Mouse (Mus musculus): ENCODE data around the gene Mrpl54. TPM values are rescaled to one million over a fixed set of nuclear protein-coding genes. Genes with fewer than 3 reads are reported as not detected.

Gene Mrpl54
- polyA plus RNA-seq, 1 experiment from 2014 or later, result 137 TPM

DNA sequence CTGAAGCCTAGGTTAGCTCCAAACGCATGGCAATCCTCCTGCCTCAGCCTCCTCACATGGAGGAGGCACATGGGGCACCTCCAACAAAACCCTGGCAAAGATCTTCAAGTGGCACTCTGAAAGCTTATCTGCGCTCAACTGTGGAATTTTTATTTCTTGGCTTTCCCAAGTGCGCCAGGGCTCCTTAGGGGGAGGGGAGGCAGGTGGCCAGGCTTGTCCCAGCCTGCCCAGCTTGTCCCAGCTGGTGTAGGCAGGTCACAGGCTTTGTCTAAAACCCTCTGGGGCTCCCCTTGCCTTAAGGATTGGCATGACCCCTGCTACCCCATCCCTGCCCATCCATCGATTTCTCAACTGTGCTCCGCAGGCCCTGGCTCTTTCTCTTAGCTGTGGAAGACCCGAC is 17.5 kb upstream of the Mrpl54 start:
- Histone ChIP-seq H3K27ac (ENCODE audit: low read depth, low read length) (no peak overlapping the region), H3K27me3 (replicated peaks; ENCODE audit: control insufficient read depth, insufficient read depth, low read length) (peaks cover 16% of the 10 kb centered on the region), H3K4me1 (ENCODE audit: control insufficient read depth, insufficient read depth, low read depth, low read length) (peaks cover 2% of the 10 kb centered on the region; the same call in 1 of the 2 replicates), H3K36me3 (ENCODE audit: control insufficient read depth, insufficient read depth, low read length) (no peaks in the 10 kb centered on the region), H3K9me3 (ENCODE audit: control insufficient read depth, low read length) (no peaks in the 10 kb centered on the region), H3K9ac (ENCODE audit: low read depth, low read length) (no peak overlapping the region), H3K4me3 (ENCODE audit: low read length) (no peak overlapping the region), H3K4me2 (ENCODE audit: low read length) (no peak overlapping the region)
- ATAC-seq, result no peak
- WGBS, result 55% methylated on average over 6 of the region's 6 CpGs

DNA sequence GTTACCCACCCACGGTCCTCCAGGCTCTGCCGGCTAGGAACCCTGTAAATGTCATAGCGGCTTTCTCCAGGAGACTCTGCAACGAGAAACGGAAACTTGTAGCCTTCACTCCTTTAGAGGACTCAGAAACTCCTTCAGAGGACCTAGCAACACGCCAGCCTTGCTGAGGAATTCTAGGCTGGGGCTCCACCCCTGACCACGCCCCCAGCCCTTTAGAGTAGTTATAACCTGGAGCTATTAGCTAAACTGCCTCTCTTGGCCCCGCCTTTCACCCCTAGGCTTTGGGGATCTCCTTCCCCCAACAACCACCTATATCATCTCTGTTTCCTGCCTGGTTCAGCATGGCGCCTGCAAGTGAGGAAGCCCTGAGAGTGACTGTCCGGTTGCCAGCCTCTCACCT is 12.8 kb upstream of the Mrpl54 start:
- Histone ChIP-seq H3K4me1 (ENCODE audit: control insufficient read depth, insufficient read depth, low read depth, low read length) (no peaks in the 10 kb centered on the region), H3K9ac (ENCODE audit: low read depth, low read length) (no peak overlapping the region), H3K27ac (ENCODE audit: low read depth, low read length) (no peak overlapping the region), H3K36me3 (ENCODE audit: control insufficient read depth, insufficient read depth, low read length) (no peaks in the 10 kb centered on the region), H3K27me3 (replicated peaks; ENCODE audit: control insufficient read depth, insufficient read depth, low read length) (peaks cover 5% of the 10 kb centered on the region), H3K4me2 (ENCODE audit: low read length) (no peak overlapping the region), H3K4me3 (ENCODE audit: low read length) (no peak overlapping the region), H3K9me3 (ENCODE audit: control insufficient read depth, low read length) (no peaks in the 10 kb centered on the region; the same call in 1 of the 2 replicates)
- ATAC-seq, result no peak
- 51% methylated on average over 10 of the region's 10 CpGs for WGBS

DNA sequence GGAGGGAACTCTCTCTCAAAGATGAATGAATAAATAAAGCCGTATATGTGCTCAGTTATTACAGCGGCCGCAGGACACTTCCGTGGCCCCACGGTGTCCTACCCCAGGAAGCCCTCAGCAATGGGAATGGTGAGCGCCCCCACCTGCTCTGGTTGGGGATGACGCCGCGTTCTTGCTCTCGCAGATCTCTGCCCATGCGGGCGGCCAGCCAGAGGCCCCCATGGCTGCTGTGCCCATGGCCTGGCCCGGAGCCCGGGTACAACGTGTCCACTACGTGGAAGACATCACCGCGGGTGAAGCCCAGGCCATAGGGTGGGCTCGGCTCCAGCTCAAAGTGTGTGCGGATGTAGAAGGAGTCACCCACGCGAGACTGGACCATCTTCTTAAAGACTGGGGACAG is 10.9 kb upstream of the Mrpl54 start:
- no peak for ATAC-seq
- H3K27me3 ChIP-seq (replicated peaks; ENCODE audit: control insufficient read depth, insufficient read depth, low read length), result no peaks in the 10 kb centered on the region
- no peaks in the 10 kb centered on the region; the same call in 1 of the 2 replicates for H3K9me3 ChIP-seq (ENCODE audit: control insufficient read depth, low read length)
- H3K36me3 ChIP-seq (ENCODE audit: control insufficient read depth, insufficient read depth, low read length), result peaks cover 9% of the 10 kb centered on the region
- H3K4me3 ChIP-seq (ENCODE audit: low read length), result no peak overlapping the region
- no peak overlapping the region for H3K9ac ChIP-seq (ENCODE audit: low read depth, low read length)
- WGBS, result 77% methylated on average over 22 of the region's 22 CpGs
- H3K4me2 ChIP-seq (ENCODE audit: low read length), result no peak overlapping the region
- H3K4me1 ChIP-seq (ENCODE audit: control insufficient read depth, insufficient read depth, low read depth, low read length), result no peaks in the 10 kb centered on the region
- H3K27ac ChIP-seq (ENCODE audit: low read depth, low read length), result no peak overlapping the region

DNA sequence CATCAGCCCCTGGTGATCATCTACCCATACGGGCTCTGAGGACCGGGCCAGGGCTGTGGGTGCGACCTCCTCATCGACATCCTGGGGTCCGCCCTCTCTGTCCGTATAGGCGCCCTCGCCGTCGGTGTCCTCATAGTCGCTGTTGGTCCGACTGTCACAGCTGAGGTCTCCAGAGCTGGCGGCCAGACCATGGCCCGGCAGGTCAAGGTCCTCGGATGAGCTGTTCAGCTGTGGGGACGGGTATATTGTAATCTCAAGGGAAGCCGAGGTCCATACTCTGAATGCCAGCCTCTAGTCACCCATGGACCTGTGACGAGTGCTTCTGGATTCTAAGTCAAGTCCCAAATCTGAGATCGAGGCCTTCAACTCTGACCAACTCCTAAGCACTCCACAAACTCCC is 7.1 kb upstream of the Mrpl54 start:
- Histone ChIP-seq H3K9me3 (ENCODE audit: control insufficient read depth, low read length) (no peaks in the 10 kb centered on the region; the same call in 1 of the 2 replicates), H3K36me3 (ENCODE audit: control insufficient read depth, insufficient read depth, low read length) (peaks cover 27% of the 10 kb centered on the region), H3K4me1 (ENCODE audit: control insufficient read depth, insufficient read depth, low read depth, low read length) (peaks cover 7% of the 10 kb centered on the region), H3K27ac (ENCODE audit: low read depth, low read length) (no peak overlapping the region), H3K4me3 (ENCODE audit: low read length) (no peak overlapping the region), H3K4me2 (ENCODE audit: low read length) (no peak overlapping the region), H3K9ac (ENCODE audit: low read depth, low read length) (no peak overlapping the region), H3K27me3 (replicated peaks; ENCODE audit: control insufficient read depth, insufficient read depth, low read length) (no peaks in the 10 kb centered on the region)
- 92% methylated on average over 19 of the region's 19 CpGs for WGBS
- ATAC-seq, result no peak

DNA sequence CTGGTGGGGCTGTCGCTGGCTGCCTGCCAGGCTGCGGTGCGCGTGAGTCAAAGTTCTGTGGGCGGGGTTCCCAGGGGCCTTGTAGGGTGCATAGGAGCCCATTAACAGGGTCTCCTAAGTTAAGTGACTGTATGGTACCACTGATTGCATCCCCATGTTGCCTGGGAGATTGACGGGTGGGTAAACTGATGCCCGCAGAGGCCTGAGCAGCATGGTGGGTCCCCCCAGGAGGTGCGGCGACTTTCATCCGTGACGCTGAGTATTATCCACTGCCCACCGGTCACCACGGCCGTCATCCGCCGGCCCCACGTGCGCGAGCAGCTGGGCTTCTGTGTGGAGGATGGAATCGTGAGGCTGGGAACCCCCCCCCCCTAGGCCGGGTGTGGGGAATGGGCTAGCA is 5.6 kb upstream of the Mrpl54 start:
- peaks cover 27% of the 10 kb centered on the region for H3K36me3 ChIP-seq (ENCODE audit: control insufficient read depth, insufficient read depth, low read length)
- no peaks in the 10 kb centered on the region; the same call in 1 of the 2 replicates for H3K9me3 ChIP-seq (ENCODE audit: control insufficient read depth, low read length)
- H3K4me2 ChIP-seq (ENCODE audit: low read length), result no peak overlapping the region
- H3K4me3 ChIP-seq (ENCODE audit: low read length), result no peak overlapping the region
- peaks cover 12% of the 10 kb centered on the region for H3K4me1 ChIP-seq (ENCODE audit: control insufficient read depth, insufficient read depth, low read depth, low read length)
- H3K27ac ChIP-seq (ENCODE audit: low read depth, low read length), result no peak overlapping the region
- H3K9ac ChIP-seq (ENCODE audit: low read depth, low read length), result no peak overlapping the region
- H3K27me3 ChIP-seq (replicated peaks; ENCODE audit: control insufficient read depth, insufficient read depth, low read length), result no peaks in the 10 kb centered on the region
- ATAC-seq, result no peak
- WGBS, result 94% methylated on average over 20 of the region's 21 CpGs

DNA sequence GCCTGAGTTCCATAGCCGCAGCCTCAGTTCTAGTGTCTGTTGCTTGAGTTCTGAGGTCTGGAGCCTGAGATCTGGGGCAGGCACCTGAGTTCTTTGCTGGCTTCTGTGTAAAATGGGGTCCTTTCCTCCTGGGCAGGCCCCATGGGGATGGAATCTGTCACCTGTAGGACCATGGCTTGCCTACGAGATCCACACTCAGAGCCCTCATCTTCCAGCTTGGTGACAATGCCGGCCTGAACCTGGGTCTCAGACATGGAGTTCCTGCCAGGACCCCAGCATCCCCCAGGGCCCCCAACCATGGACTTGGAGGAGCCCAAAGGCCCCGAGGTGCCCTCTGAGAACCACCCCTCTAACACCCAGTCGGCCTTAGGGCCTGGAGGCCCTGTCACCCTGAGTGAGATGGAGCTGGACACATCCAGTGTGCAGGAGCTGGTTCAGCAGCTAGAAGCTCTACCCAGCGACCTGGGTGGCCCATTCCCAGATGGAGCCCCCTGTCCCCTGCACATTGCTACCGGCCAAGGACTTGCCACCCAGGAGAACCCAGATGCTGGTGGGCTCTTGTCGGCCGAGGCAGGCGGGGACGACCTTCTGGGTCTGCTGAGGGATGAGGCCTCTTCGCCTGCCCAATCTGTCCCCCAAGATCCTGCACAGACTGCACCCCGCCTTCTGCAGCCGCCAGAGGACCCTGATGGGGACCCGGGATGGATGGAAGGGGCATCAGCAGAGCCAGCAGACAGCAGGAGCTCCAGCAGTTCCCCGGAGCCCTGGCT is 2.1 kb upstream of the Mrpl54 start:
- 87% methylated on average over 16 of the region's 16 CpGs for WGBS
- H3K27ac ChIP-seq (ENCODE audit: low read depth, low read length), result no peak overlapping the region
- peak overlapping the region; percentile 78 for H3K4me2 ChIP-seq (ENCODE audit: low read length)
- no peaks in the 10 kb centered on the region for H3K9me3 ChIP-seq (ENCODE audit: control insufficient read depth, low read length)
- ATAC-seq, result no peak
- no peaks in the 10 kb centered on the region for H3K27me3 ChIP-seq (replicated peaks; ENCODE audit: control insufficient read depth, insufficient read depth, low read length)
- peaks cover 34% of the 10 kb centered on the region for H3K36me3 ChIP-seq (ENCODE audit: control insufficient read depth, insufficient read depth, low read length)
- peaks cover 21% of the 10 kb centered on the region for H3K4me1 ChIP-seq (ENCODE audit: control insufficient read depth, insufficient read depth, low read depth, low read length)
- peak overlapping the region; percentile 50 for H3K4me3 ChIP-seq (ENCODE audit: low read length)
- peak overlapping the region; percentile 74 for H3K9ac ChIP-seq (ENCODE audit: low read depth, low read length)

DNA sequence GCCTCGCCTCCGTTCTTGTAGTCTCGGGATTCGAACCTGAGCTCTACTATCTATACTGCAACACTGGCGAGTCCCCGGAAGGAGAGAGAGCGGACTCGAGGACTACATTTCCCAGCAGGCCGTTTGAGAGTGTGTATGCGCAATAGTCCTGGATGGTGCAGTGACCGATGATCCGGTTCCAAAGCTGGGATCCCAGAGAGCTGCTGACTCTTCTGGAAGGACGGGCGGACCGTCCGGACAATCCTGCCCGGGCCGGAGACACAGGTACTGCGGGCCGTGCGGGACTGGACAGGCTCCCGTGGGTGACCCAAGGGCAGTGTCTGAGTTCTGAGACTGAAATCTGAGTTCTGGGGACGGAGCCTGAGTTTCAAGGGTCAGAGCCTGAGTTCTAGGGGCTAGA is 1.3 kb upstream of the Mrpl54 start:
- H3K9me3 ChIP-seq (ENCODE audit: control insufficient read depth, low read length), result no peaks in the 10 kb centered on the region
- H3K4me1 ChIP-seq (ENCODE audit: control insufficient read depth, insufficient read depth, low read depth, low read length), result peaks cover 21% of the 10 kb centered on the region
- H3K36me3 ChIP-seq (ENCODE audit: control insufficient read depth, insufficient read depth, low read length), result peaks cover 28% of the 10 kb centered on the region
- 4% methylated on average over 23 of the region's 23 CpGs for WGBS
- H3K9ac ChIP-seq (ENCODE audit: low read depth, low read length), result peak overlapping the region; percentile 74
- H3K27me3 ChIP-seq (replicated peaks; ENCODE audit: control insufficient read depth, insufficient read depth, low read length), result no peaks in the 10 kb centered on the region
- H3K27ac ChIP-seq (ENCODE audit: low read depth, low read length), result no peak overlapping the region
- H3K4me2 ChIP-seq (ENCODE audit: low read length), result peak overlapping the region; percentile 78
- ATAC-seq, result peak; percentile 53
- peak overlapping the region; percentile 50 for H3K4me3 ChIP-seq (ENCODE audit: low read length)

DNA sequence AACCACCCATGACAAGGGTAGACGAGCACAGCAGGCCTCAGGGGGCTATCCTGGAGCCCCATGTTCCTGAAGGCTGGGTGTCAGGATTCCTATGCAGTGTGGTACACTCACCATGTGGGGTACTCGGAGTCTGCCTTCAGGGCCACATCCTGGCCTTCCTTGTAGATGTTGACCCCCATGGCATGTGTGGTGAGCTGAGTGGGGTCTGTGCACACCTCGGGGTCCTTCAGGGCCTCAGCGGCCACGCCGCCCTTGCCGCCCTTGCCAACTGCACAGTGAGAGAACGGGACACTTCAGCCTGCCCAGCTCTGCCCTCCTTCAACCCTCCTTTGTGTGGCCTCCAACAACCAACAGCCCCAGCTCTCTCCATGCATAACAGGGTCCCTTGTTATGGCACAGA is 1.2 kb downstream of the Mrpl54 start:
- Histone ChIP-seq H3K27ac (ENCODE audit: low read depth, low read length) (no peak overlapping the region), H3K9me3 (ENCODE audit: control insufficient read depth, low read length) (no peaks in the 10 kb centered on the region), H3K36me3 (ENCODE audit: control insufficient read depth, insufficient read depth, low read length) (peaks cover 11% of the 10 kb centered on the region; the same call in 1 of the 2 replicates), H3K4me2 (ENCODE audit: low read length) (peak overlapping the region; percentile 74), H3K27me3 (replicated peaks; ENCODE audit: control insufficient read depth, insufficient read depth, low read length) (no peaks in the 10 kb centered on the region), H3K9ac (ENCODE audit: low read depth, low read length) (peak overlapping the region; percentile 48), H3K4me3 (ENCODE audit: low read length) (peak overlapping the region; percentile 79; the same call in 1 of the 2 replicates), H3K4me1 (ENCODE audit: control insufficient read depth, insufficient read depth, low read depth, low read length) (peaks cover 21% of the 10 kb centered on the region)
- WGBS, result 99% methylated on average over 5 of the region's 8 CpGs
- ATAC-seq, result no peak; the same call in 1 of the 2 replicates

DNA sequence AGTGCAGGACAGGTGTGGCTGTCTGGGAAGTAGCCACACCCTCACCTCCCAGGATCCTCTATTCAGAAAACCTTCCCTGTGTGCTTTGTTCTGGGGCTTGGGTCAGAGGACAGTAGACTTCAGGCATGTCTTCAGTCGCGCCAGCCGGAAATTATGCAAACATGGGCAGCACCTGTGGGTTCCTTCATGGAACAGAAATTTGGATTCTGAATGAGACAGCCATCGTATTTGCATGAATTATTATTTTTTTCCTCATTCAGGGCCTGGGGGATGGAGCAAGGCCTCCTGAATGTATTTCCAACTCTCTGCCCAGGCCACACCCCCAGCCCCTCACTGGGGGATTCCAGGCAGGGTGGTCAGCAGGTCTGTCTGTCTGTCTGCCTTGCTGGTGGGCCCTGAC is 5.7 kb downstream of the Mrpl54 start:
- H3K9ac ChIP-seq (ENCODE audit: low read depth, low read length), result no peak overlapping the region
- H3K27me3 ChIP-seq (replicated peaks; ENCODE audit: control insufficient read depth, insufficient read depth, low read length), result peaks cover 10% of the 10 kb centered on the region
- H3K9me3 ChIP-seq (ENCODE audit: control insufficient read depth, low read length), result no peaks in the 10 kb centered on the region
- H3K4me1 ChIP-seq (ENCODE audit: control insufficient read depth, insufficient read depth, low read depth, low read length), result peaks cover 28% of the 10 kb centered on the region
- H3K4me2 ChIP-seq (ENCODE audit: low read length), result no peak overlapping the region
- H3K4me3 ChIP-seq (ENCODE audit: low read length), result no peak overlapping the region
- H3K27ac ChIP-seq (ENCODE audit: low read depth, low read length), result no peak overlapping the region
- peaks cover 11% of the 10 kb centered on the region; the same call in 1 of the 2 replicates for H3K36me3 ChIP-seq (ENCODE audit: control insufficient read depth, insufficient read depth, low read length)
- WGBS, result 86% methylated on average over 4 of the region's 4 CpGs
- no peak for ATAC-seq
